Mouse (Mus musculus) G1E (cell line): ENCODE results near the gene Rps27l. TPM values are rescaled to one million over a fixed set of nuclear protein-coding genes. Genes with fewer than 3 reads are reported as not detected.

Source experiments
- ATAC-seq: 2 replicates; pipeline ENCODE4 v1.8.0; 2016; ENCODE audit warnings: mild to moderate bottlenecking; ENCODE audit not compliant: insufficient number of reproducible peaks, poor library complexity, low FRiP score, severe bottlenecking; ENCODE audit errors: extremely low read depth
- DNase-seq: peaks from one replicate; pipeline ENCODE4 v3.0.0; 2012; ENCODE audit warnings: low spot score
- H3K27me3 ChIP-seq: 2 replicates; pipeline ENCODE4 v1.6.1; 2012; ENCODE audit warnings: mild to moderate bottlenecking, low read length, inconsistent platforms; ENCODE audit not compliant: insufficient read depth
- H3K36me3 ChIP-seq: replicated peaks from 2 replicates; pipeline ENCODE3; 2012; ENCODE audit warnings: mild to moderate bottlenecking, inconsistent platforms
- H3K4me1 ChIP-seq: 2 replicates; pipeline ENCODE4 v1.6.1; 2012; ENCODE audit warnings: low read depth, low read length, inconsistent platforms, mixed read lengths; ENCODE audit not compliant: insufficient read depth
- H3K4me3 ChIP-seq: 2 replicates; pipeline ENCODE4 v1.5.1; 2012; ENCODE audit warnings: low read depth, mild to moderate bottlenecking, inconsistent platforms, low read length, moderate library complexity, mixed read lengths
- H3K9me3 ChIP-seq: replicated peaks from 2 replicates; pipeline ENCODE4 v1.6.1; 2012; ENCODE audit warnings: inconsistent platforms
- CTCF ChIP-seq: IDR thresholded peaks from 2 replicates; pipeline ENCODE4 v1.5.1; 2012; ENCODE audit warnings: low read depth, low read length, inconsistent platforms, mixed read lengths
- GATA1 ChIP-seq: IDR thresholded peaks from 2 replicates; pipeline ENCODE4 v1.6.1; 2012; ENCODE audit warnings: borderline replicate concordance, low read length, inconsistent platforms, mixed read lengths
- GATA2 ChIP-seq: IDR thresholded peaks from 2 replicates; pipeline ENCODE4 v1.6.1; 2012; ENCODE audit warnings: low read depth, low read length, inconsistent platforms, borderline replicate concordance
- POLR2AphosphoS5 ChIP-seq: IDR thresholded peaks from 2 replicates; pipeline ENCODE4 v1.6.1; 2012; ENCODE audit warnings: low read depth, low read length, inconsistent platforms; ENCODE audit not compliant: insufficient replicate concordance
- TAL1 ChIP-seq: conservative IDR thresholded peaks from 2 replicates; pipeline ENCODE4 v1.6.1; 2012; ENCODE audit warnings: low read depth, low read length, inconsistent platforms, mixed read lengths
- polyA plus RNA-seq: library from polyadenylated mRNA; stranded (reverse); fragments of >175 nt; gene quantifications from 2 replicates; pipeline ENCODE4 v1.2.3, GENCODE M21; 2012
- total RNA-seq, 2 experiments: library from RNA; stranded (forward) in 1 of 2; stranded (reverse) in 1 of 2; fragments of 200-1000 nt in 1 of 2; fragments of >200 nt in 1 of 2; fragmentation: Nextera tagmentation in 1 of 2; gene quantifications; 2 replicates each; pipeline ENCODE4 v1.2.3; 2014 to 2017

Gene Rps27l
- total RNA-seq (2014; fragmentation: Nextera tagmentation), result 211 and 212 TPM in 2 replicates
- total RNA-seq (2017), result 344 and 363 TPM in 2 replicates
- polyA plus RNA-seq, result 113 and 208 TPM in 2 replicates

GRCm38 (mm10) chr9:66945647-66946641 is at the start of gene Rps27l:
Rps27l (plus strand) TSS chr9:66946086.
- Histone ChIP-seq H3K36me3 (peaks cover 16% of the 10 kb centered on the region), H3K9me3 (no peaks in the 10 kb centered on the region), H3K27me3 (peaks cover 1% of the 10 kb centered on the region; the same call in 1 of the 2 replicates), H3K4me1 (peaks cover 17% of the 10 kb centered on the region), H3K4me3 (peak within 1 kb of the TSS; percentile 97)
- TF ChIP-seq GATA1 (no peak), GATA2 (no peak), TAL1 (no peak), POLR2AphosphoS5 (no peak), CTCF (no peak)
- DNase-seq, result peak; percentile 96
- peak; percentile 98 for ATAC-seq

- H3K4me3 ChIP-seq, result no peak overlapping the region
- H3K36me3 ChIP-seq, result peaks cover 31% of the 10 kb centered on the region
- ATAC-seq (no peak), DNase-seq (no peak)
- TF ChIP-seq GATA1, result no peak
- no peak for TF ChIP-seq CTCF
- no peak for TF ChIP-seq GATA2
- no peak for TF ChIP-seq TAL1
- no peak for TF ChIP-seq POLR2AphosphoS5
- H3K9me3 ChIP-seq, result peaks cover 1% of the 10 kb centered on the region; the same call in 1 of the 2 replicates
- peaks cover 60% of the 10 kb centered on the region for H3K4me1 ChIP-seq
- H3K27me3 ChIP-seq, result no peaks in the 10 kb centered on the region
Observed at GRCm38 (mm10) chr9:66896951-66897350, 48.9 kb upstream of the Rps27l start.

GRCm38 (mm10) chr9:66897851-66898250 is 48.0 kb upstream of the Rps27l start:
- H3K27me3 ChIP-seq, result no peaks in the 10 kb centered on the region
- ATAC-seq, result no peak
- H3K4me1 ChIP-seq, result peaks cover 60% of the 10 kb centered on the region
- peaks cover 3% of the 10 kb centered on the region; the same call in 1 of the 2 replicates for H3K9me3 ChIP-seq
- H3K36me3 ChIP-seq, result peaks cover 38% of the 10 kb centered on the region
- DNase-seq, result no peak
- no peak for TF ChIP-seq GATA2
- no peak for TF ChIP-seq POLR2AphosphoS5
- no peak for TF ChIP-seq GATA1
- no peak for TF ChIP-seq TAL1
- no peak for TF ChIP-seq CTCF
- H3K4me3 ChIP-seq, result no peak overlapping the region

DNA sequence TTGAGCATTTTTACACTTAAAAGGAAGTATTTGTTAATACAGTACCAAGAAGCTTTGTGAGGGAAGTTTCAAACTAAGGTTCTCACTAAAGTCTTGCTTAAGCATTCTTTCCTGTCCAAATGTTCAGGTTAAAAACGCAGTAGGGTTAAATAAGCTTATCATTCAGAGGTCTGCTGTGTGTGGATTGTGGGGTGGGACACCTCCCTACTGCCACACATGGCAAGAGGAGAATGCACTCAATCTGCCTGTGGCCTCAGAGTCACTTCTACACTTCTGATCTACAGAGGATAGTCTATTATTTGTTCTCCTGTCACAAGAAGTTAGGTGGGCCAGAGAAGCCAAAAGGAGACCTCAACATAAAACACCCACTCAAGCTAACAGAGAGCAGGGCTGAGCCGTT is 46.8 kb upstream of the Rps27l start:
- TF ChIP-seq CTCF (no peak), TAL1 (no peak), GATA1 (no peak), POLR2AphosphoS5 (no peak), GATA2 (no peak)
- peaks cover 49% of the 10 kb centered on the region for H3K36me3 ChIP-seq
- no peak overlapping the region for H3K4me3 ChIP-seq
- no peaks in the 10 kb centered on the region for H3K27me3 ChIP-seq
- H3K9me3 ChIP-seq, result peaks cover 3% of the 10 kb centered on the region; the same call in 1 of the 2 replicates
- no peak for ATAC-seq
- DNase-seq, result no peak
- H3K4me1 ChIP-seq, result peaks cover 59% of the 10 kb centered on the region

DNA sequence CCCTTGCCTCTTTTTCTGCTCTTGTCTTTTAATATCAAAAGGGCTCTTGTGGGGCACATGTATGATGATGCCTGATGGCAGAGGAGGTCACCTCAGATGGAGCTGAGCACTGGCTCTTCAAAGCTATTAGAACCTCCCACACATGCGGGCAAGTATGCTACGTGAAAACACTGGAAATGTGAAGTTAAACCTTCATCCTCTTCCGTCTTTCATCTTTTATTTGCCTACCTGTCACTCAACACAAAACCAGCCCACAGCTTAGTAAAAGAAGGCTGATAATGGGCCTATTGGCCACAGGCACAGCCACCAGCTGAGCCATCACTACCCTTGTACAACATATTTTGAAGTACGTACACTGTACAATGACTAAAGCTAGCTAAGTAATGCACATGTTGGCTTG is 46.4 kb upstream of the Rps27l start:
- no peak for ATAC-seq
- Histone ChIP-seq H3K9me3 (peaks cover 3% of the 10 kb centered on the region; the same call in 1 of the 2 replicates), H3K27me3 (no peaks in the 10 kb centered on the region), H3K36me3 (peaks cover 51% of the 10 kb centered on the region), H3K4me1 (peaks cover 58% of the 10 kb centered on the region), H3K4me3 (no peak overlapping the region)
- no peak for DNase-seq
- no peak for TF ChIP-seq POLR2AphosphoS5

GRCm38 (mm10) chr9:66905990-66906389 is 39.9 kb upstream of the Rps27l start:
- no peaks in the 10 kb centered on the region for H3K27me3 ChIP-seq
- peaks cover 67% of the 10 kb centered on the region for H3K36me3 ChIP-seq
- ATAC-seq (no peak), DNase-seq (no peak)
- H3K9me3 ChIP-seq, result peaks cover 3% of the 10 kb centered on the region; the same call in 1 of the 2 replicates
- no peak for TF ChIP-seq POLR2AphosphoS5
- no peak for TF ChIP-seq GATA2
- TF ChIP-seq TAL1, result no peak
- no peak for TF ChIP-seq CTCF
- no peak for TF ChIP-seq GATA1
- H3K4me1 ChIP-seq, result peaks cover 37% of the 10 kb centered on the region
- H3K4me3 ChIP-seq, result no peak overlapping the region
